Mouse (Mus musculus) heart, embryonic 13.5 days (tissue): Measurements from ENCODE around the gene Rac2. TPM values are rescaled to one million over a fixed set of nuclear protein-coding genes. Genes with fewer than 3 reads are reported as not detected.
A peak's percentile ranks its signal among the peaks of the same experiment; 100 is the strongest.

Source experiments
- ATAC-seq: fragments of 200-750 bp; cut with Nextera tagmentation; 2 replicates; pipeline ENCODE4 v1.8.0; 2017; ENCODE audit warnings: moderate TSS enrichment; ENCODE audit not compliant: insufficient number of reproducible peaks, low FRiP score, low TSS enrichment; ENCODE audit errors: extremely low read depth
- H3K27ac ChIP-seq: fragments of 300-500 bp; sonication (generic); replicated peaks from 2 replicates; pipeline ENCODE4 v1.5.1; 2015; ENCODE audit warnings: moderate library complexity, mild to moderate bottlenecking, inconsistent platforms
- H3K27me3 ChIP-seq: fragments of 300-500 bp; sonication (generic); replicated peaks from 2 replicates; pipeline ENCODE4 v1.6.1; 2015; ENCODE audit warnings: mild to moderate bottlenecking, inconsistent platforms
- H3K36me3 ChIP-seq: fragments of 300-500 bp; sonication (generic); 2 replicates; pipeline ENCODE4 v1.6.1; 2015; ENCODE audit warnings: mild to moderate bottlenecking, inconsistent platforms
- H3K4me1 ChIP-seq: fragments of 300-500 bp; sonication (generic); 2 replicates; pipeline ENCODE4 v1.6.1; 2015; ENCODE audit warnings: inconsistent platforms
- H3K4me2 ChIP-seq: fragments of 300-500 bp; sonication (generic); 2 replicates; pipeline ENCODE4 v1.6.1; 2015; ENCODE audit warnings: inconsistent platforms, mild to moderate bottlenecking, moderate library complexity
- H3K4me3 ChIP-seq: fragments of 300-500 bp; sonication (generic); 2 replicates; pipeline ENCODE4 v1.5.1; 2015; ENCODE audit warnings: moderate library complexity, mild to moderate bottlenecking, inconsistent platforms
- H3K9ac ChIP-seq: fragments of 300-500 bp; sonication (generic); 2 replicates; pipeline ENCODE4 v1.6.1; 2015; ENCODE audit warnings: inconsistent platforms, mild to moderate bottlenecking, moderate library complexity
- H3K9me3 ChIP-seq: fragments of 300-500 bp; sonication (generic); 2 replicates; pipeline ENCODE4 v1.6.1; 2016; ENCODE audit warnings: inconsistent platforms
- WGBS: fragments of 180-500 bp; shearing (Covaris S2); methylation state at CpG from one replicate; pipeline ENCODE4 v1.1.7; 2015; ENCODE audit warnings: mixed read lengths; 5-methylcytosine and 5-hydroxymethylcytosine counted together
- polyA plus RNA-seq: library from polyadenylated mRNA; unstranded; fragments of >200 nt; fragmentation: Nextera tagmentation; extraction: Ambion mirVana; gene quantifications from 2 replicates; pipeline ENCODE4 v1.2.1, GENCODE M21; 2015

Gene Rac2
- polyA plus RNA-seq, 1 experiment from 2014 or later = 7.6 TPM

DNA sequence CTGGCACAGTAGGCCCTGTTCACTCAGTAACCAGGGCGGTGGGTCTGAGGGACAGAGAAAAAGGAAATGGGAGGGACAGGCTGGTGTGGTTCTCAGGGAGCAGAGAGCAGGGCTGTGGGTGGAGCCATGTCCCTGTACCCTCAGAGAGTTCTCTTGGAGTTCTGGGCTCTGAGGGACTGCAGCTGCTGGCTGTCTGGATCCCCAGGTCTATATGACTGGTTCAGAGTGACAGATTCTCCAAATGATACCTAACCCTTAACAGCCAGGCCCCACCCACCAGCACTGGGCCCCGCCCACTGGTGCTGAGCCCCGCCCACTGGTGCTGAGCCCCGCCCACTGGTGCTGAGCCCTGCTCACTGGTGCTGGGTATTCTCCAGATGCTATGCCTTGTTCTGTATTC lies 25.1 kb upstream of the Rac2 start:
- Histone ChIP-seq H3K4me3 (no peak overlapping the region), H3K4me2 (no peak overlapping the region)

GRCm38 (mm10) chr15:78596914-78597313 lies 24.3 kb upstream of the Rac2 start, which contains the start of gene Cyth4:
Gene Cyth4, plus strand, starts transcription at chr15:78597047.
- peak within 1 kb of the TSS; percentile 39 for H3K27ac ChIP-seq
- H3K9ac ChIP-seq = no peak within 1 kb of the TSS
- H3K27me3 ChIP-seq = no peaks in the 10 kb centered on the region
- ATAC-seq = no peak
- H3K4me3 ChIP-seq = no peak within 1 kb of the TSS
- peaks cover 5% of the 10 kb centered on the region; the same call in 1 of the 2 replicates for H3K4me1 ChIP-seq
- H3K4me2 ChIP-seq = no peak within 1 kb of the TSS
- no peaks in the 10 kb centered on the region for H3K36me3 ChIP-seq
- no peaks in the 10 kb centered on the region for H3K9me3 ChIP-seq
- 74% methylated on average over 7 of the region's 7 CpGs for WGBS

More for the DNA sequence above, 25.1 kb upstream of the Rac2 start:
- Histone ChIP-seq H3K4me1 (peaks cover 5% of the 10 kb centered on the region; the same call in 1 of the 2 replicates), H3K9ac (no peak overlapping the region), H3K36me3 (no peaks in the 10 kb centered on the region), H3K27ac (no peak overlapping the region), H3K27me3 (no peaks in the 10 kb centered on the region), H3K9me3 (no peaks in the 10 kb centered on the region)
- no peak for ATAC-seq
- WGBS = 46% methylated on average over 4 of the region's 4 CpGs

- H3K36me3 ChIP-seq = no peaks in the 10 kb centered on the region
- no peak overlapping the region for H3K4me2 ChIP-seq
- no peak overlapping the region for H3K4me3 ChIP-seq
- H3K27me3 ChIP-seq = no peaks in the 10 kb centered on the region
- H3K4me1 ChIP-seq = peaks cover 5% of the 10 kb centered on the region; the same call in 1 of the 2 replicates
- WGBS = 69% methylated on average over 6 of the region's 6 CpGs
- no peaks in the 10 kb centered on the region for H3K9me3 ChIP-seq
- H3K27ac ChIP-seq = no peak overlapping the region
- ATAC-seq = no peak
- H3K9ac ChIP-seq = no peak overlapping the region
These were observed 23.9 kb upstream of the Rac2 start for GRCm38 (mm10) chr15:78596504-78596903.

GRCm38 (mm10) chr15:78595468-78595867 lies 22.9 kb upstream of the Rac2 start:
- H3K9ac ChIP-seq = no peak overlapping the region
- no peak overlapping the region for H3K4me3 ChIP-seq
- no peaks in the 10 kb centered on the region for H3K36me3 ChIP-seq
- WGBS = 60% methylated on average over 5 of the region's 5 CpGs
- no peaks in the 10 kb centered on the region for H3K27me3 ChIP-seq
- no peak overlapping the region for H3K27ac ChIP-seq
- no peak for ATAC-seq
- no peaks in the 10 kb centered on the region for H3K9me3 ChIP-seq
- peaks cover 5% of the 10 kb centered on the region; the same call in 1 of the 2 replicates for H3K4me1 ChIP-seq
- no peak overlapping the region for H3K4me2 ChIP-seq

- Histone ChIP-seq H3K9ac (no peak overlapping the region), H3K9me3 (no peaks in the 10 kb centered on the region), H3K4me1 (peaks cover 5% of the 10 kb centered on the region; the same call in 1 of the 2 replicates), H3K36me3 (no peaks in the 10 kb centered on the region), H3K27me3 (no peaks in the 10 kb centered on the region), H3K4me3 (no peak overlapping the region), H3K4me2 (no peak overlapping the region), H3K27ac (no peak overlapping the region)
- WGBS = 75% methylated on average over 2 of the region's 2 CpGs
- ATAC-seq = no peak
These were observed 22.2 kb upstream of the Rac2 start for GRCm38 (mm10) chr15:78594831-78595230.

GRCm38 (mm10) chr15:78593896-78594425 lies 21.4 kb upstream of the Rac2 start:
- no peak for ATAC-seq
- H3K27me3 ChIP-seq = no peaks in the 10 kb centered on the region
- peaks cover 5% of the 10 kb centered on the region; the same call in 1 of the 2 replicates for H3K4me1 ChIP-seq
- H3K27ac ChIP-seq = no peak overlapping the region
- H3K9ac ChIP-seq = no peak overlapping the region
- H3K9me3 ChIP-seq = no peaks in the 10 kb centered on the region
- no peaks in the 10 kb centered on the region for H3K36me3 ChIP-seq
- H3K4me2 ChIP-seq = no peak overlapping the region
- 75% methylated on average over 7 of the region's 7 CpGs for WGBS
- no peak overlapping the region for H3K4me3 ChIP-seq

- H3K4me1 ChIP-seq = peaks cover 5% of the 10 kb centered on the region; the same call in 1 of the 2 replicates
- no peak overlapping the region for H3K27ac ChIP-seq
- no peak for ATAC-seq
- H3K9me3 ChIP-seq = no peaks in the 10 kb centered on the region
- H3K27me3 ChIP-seq = no peaks in the 10 kb centered on the region
- H3K36me3 ChIP-seq = no peaks in the 10 kb centered on the region
- H3K4me3 ChIP-seq = no peak overlapping the region
- H3K4me2 ChIP-seq = no peak overlapping the region
- 55% methylated on average over 14 of the region's 14 CpGs for WGBS
- no peak overlapping the region for H3K9ac ChIP-seq
These were observed 19.9 kb upstream of the Rac2 start for GRCm38 (mm10) chr15:78592452-78592968.

GRCm38 (mm10) chr15:78591680-78592451 lies 19.3 kb upstream of the Rac2 start:
- no peaks in the 10 kb centered on the region for H3K36me3 ChIP-seq
- 47% methylated on average over 15 of the region's 15 CpGs for WGBS
- no peak overlapping the region for H3K9ac ChIP-seq
- H3K27me3 ChIP-seq = no peaks in the 10 kb centered on the region
- no peak for ATAC-seq
- H3K4me2 ChIP-seq = no peak overlapping the region
- no peaks in the 10 kb centered on the region for H3K9me3 ChIP-seq
- no peak overlapping the region for H3K4me3 ChIP-seq
- no peak overlapping the region for H3K27ac ChIP-seq
- H3K4me1 ChIP-seq = peaks cover 2% of the 10 kb centered on the region; the same call in 1 of the 2 replicates

DNA sequence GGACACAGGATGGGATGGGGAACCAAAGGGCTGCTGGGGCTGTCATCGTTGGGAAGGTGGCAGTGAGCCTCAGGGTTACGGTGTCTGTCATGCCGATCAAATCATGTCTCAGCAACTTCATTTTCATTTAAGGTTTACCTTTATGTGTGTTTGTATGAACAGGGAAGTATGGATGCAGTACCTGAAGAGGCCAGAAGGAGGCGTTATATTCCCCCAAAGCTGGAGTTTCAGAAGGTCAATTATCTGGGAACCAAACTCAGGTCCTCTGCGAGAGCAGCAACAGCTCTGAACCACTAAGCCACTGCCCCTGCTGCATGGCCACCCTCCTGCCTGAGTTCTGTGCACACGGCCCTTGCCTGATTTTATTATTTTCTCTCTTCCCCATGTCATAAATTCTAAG lies 18.2 kb upstream of the Rac2 start:
- no peak overlapping the region for H3K4me2 ChIP-seq
- no peak for ATAC-seq
- no peak overlapping the region for H3K9ac ChIP-seq
- H3K27me3 ChIP-seq = no peaks in the 10 kb centered on the region
- no peak overlapping the region for H3K27ac ChIP-seq
- no peak overlapping the region for H3K4me3 ChIP-seq
- H3K4me1 ChIP-seq = no peaks in the 10 kb centered on the region
- WGBS = 74% methylated on average over 6 of the region's 6 CpGs
- H3K9me3 ChIP-seq = no peaks in the 10 kb centered on the region
- no peaks in the 10 kb centered on the region for H3K36me3 ChIP-seq

GRCm38 (mm10) chr15:78589936-78590335 lies 17.4 kb upstream of the Rac2 start:
- no peak overlapping the region for H3K27ac ChIP-seq
- no peak for ATAC-seq
- H3K36me3 ChIP-seq = no peaks in the 10 kb centered on the region
- no peak overlapping the region for H3K4me2 ChIP-seq
- H3K27me3 ChIP-seq = no peaks in the 10 kb centered on the region
- no peaks in the 10 kb centered on the region for H3K4me1 ChIP-seq
- H3K9ac ChIP-seq = no peak overlapping the region
- no peaks in the 10 kb centered on the region for H3K9me3 ChIP-seq
- 64% methylated on average over 6 of the region's 6 CpGs for WGBS
- H3K4me3 ChIP-seq = no peak overlapping the region

DNA sequence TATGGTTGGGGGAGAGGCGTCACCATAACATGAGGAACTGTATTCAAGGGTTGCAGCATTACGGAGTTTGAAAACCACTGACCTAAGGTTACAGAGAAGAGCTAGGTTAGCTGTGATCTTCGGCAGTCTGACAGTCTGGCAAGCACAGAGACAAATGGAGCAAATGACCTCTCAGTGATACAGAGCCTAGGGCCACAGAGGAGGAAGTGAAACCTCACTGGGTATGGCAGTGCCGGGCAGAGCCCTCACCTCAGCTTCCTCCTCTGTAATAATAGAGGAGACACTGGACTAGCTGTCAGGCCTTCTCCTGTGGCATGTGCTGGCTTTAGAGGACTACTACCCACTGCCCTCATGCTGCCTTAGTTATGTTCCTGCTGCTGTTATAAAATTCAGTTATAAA lies 16.3 kb upstream of the Rac2 start:
- Histone ChIP-seq H3K27ac (no peak overlapping the region), H3K9me3 (no peaks in the 10 kb centered on the region)
- 79% methylated on average over 4 of the region's 4 CpGs for WGBS

More for the DNA sequence above, 16.3 kb upstream of the Rac2 start:
- H3K4me3 ChIP-seq = no peak overlapping the region
- H3K36me3 ChIP-seq = no peaks in the 10 kb centered on the region
- H3K4me2 ChIP-seq = no peak overlapping the region
- no peak for ATAC-seq
- no peaks in the 10 kb centered on the region for H3K4me1 ChIP-seq
- no peaks in the 10 kb centered on the region for H3K27me3 ChIP-seq
- no peak overlapping the region for H3K9ac ChIP-seq
